Mouse (Mus musculus) C2C12 (cell line): ENCODE results near the gene Sdc3.

ENCODE experiments used
- CTCF ChIP-seq: IDR thresholded peaks from one replicate; pipeline ENCODE4 v1.5.1; 2011; ENCODE audit not compliant: control insufficient read depth, insufficient read depth, insufficient read length
- FOSL1 ChIP-seq: IDR thresholded peaks from one replicate; pipeline ENCODE4 v1.8.0; 2011; ENCODE audit warnings: mild to moderate bottlenecking, low read length; ENCODE audit not compliant: poor library complexity, insufficient read depth, severe bottlenecking
- USF1 ChIP-seq: IDR thresholded peaks from one replicate; pipeline ENCODE4 v1.6.1; 2011; ENCODE audit warnings: low read depth, mild to moderate bottlenecking, control low read depth, moderate library complexity

GRCm38 (mm10) chr4:130860902-130861652 is 68.7 kb downstream of the Sdc3 start:
- TF ChIP-seq CTCF (no peak), USF1 (no peak), FOSL1 (no peak)
